Mouse (Mus musculus) forebrain, embryonic 14.5 days (tissue): Measurements from ENCODE around the gene Ucp2. TPM values are rescaled to one million over a fixed set of nuclear protein-coding genes. Genes with fewer than 3 reads are reported as not detected.
"Not testable (repeated sequence)": the region's sequence is repeated elsewhere in the genome, so short reads cannot be mapped to it uniquely, and the experiment has no call there.

Experiments used
- ATAC-seq: fragments of 200-750 bp; cut with Nextera tagmentation; 2 replicates; pipeline ENCODE4 v1.8.0; 2017; ENCODE audit warnings: mild to moderate bottlenecking, moderate library complexity
- DNase-seq: peaks from one replicate; pipeline ENCODE4 v3.0.0-alpha.2; 2015; ENCODE audit warnings: low spot score
- H3K27ac ChIP-seq: fragments of 300-500 bp; sonication (generic); 2 replicates; pipeline ENCODE4 v1.5.1; 2014; ENCODE audit warnings: low read depth, mild to moderate bottlenecking, control low read depth, low read length, moderate library complexity
- H3K27me3 ChIP-seq: fragments of 300-500 bp; sonication (generic); replicated peaks from 2 replicates; pipeline ENCODE4 v1.6.1; 2014; ENCODE audit warnings: low read length, control low read depth, mixed read lengths; ENCODE audit not compliant: control insufficient read depth, insufficient read depth
- H3K36me3 ChIP-seq: fragments of 300-500 bp; sonication (generic); 2 replicates; pipeline ENCODE4 v1.6.1; 2014; ENCODE audit warnings: low read length, control low read depth; ENCODE audit not compliant: control insufficient read depth, insufficient read depth
- H3K4me1 ChIP-seq: fragments of 300-500 bp; sonication (generic); 2 replicates; pipeline ENCODE4 v1.6.1; 2014; ENCODE audit warnings: antibody characterized with exemption, low read length, control low read depth; ENCODE audit not compliant: control insufficient read depth, insufficient read depth
- H3K4me2 ChIP-seq: fragments of 300-500 bp; sonication (generic); 2 replicates; pipeline ENCODE4 v1.6.1; 2014; ENCODE audit warnings: mild to moderate bottlenecking, control low read depth, low read length
- H3K4me3 ChIP-seq: fragments of 300-500 bp; sonication (generic); 2 replicates; pipeline ENCODE4 v1.5.1; 2014; ENCODE audit warnings: low read depth, low read length, control low read depth
- H3K9ac ChIP-seq: fragments of 300-500 bp; sonication (generic); 2 replicates; pipeline ENCODE4 v1.6.1; 2014; ENCODE audit warnings: mild to moderate bottlenecking, low read length, control low read depth, moderate library complexity
- H3K9me3 ChIP-seq: fragments of 300-500 bp; sonication (generic); replicated peaks from 2 replicates; pipeline ENCODE4 v1.6.1; 2016; ENCODE audit warnings: low read length, control low read depth, mixed read lengths; ENCODE audit not compliant: control insufficient read depth
- WGBS: fragments of 180-500 bp; shearing (Covaris S2); extraction: QIAGEN DNeasy Blood & Tissue Kit; methylation state at CpG from one replicate; pipeline ENCODE4 v1.1.7; 2014; 5-methylcytosine and 5-hydroxymethylcytosine counted together
- polyA plus RNA-seq: library from polyadenylated mRNA; unstranded; fragments of >200 nt; fragmentation: Nextera tagmentation; extraction: Ambion mirVana; gene quantifications from 2 replicates; pipeline ENCODE4 v1.2.1, GENCODE M21; 2014

Ucp2 gene
- polyA plus RNA-seq, 1 experiment from 2014 or later = 42.5 TPM

GRCm38 (mm10) chr7:100472777-100473176 lies 20.4 kb upstream of the Ucp2 start, which contains the start of gene Ucp3:
Gene Ucp3 (plus strand): TSS chr7:100472990.
- Histone ChIP-seq H3K4me3 (no peak within 1 kb of the TSS), H3K9me3 (no peaks in the 10 kb centered on the region), H3K27ac (no peak within 1 kb of the TSS), H3K36me3 (peaks cover 19% of the 10 kb centered on the region), H3K27me3 (no peaks in the 10 kb centered on the region), H3K4me1 (no peaks in the 10 kb centered on the region), H3K9ac (no peak within 1 kb of the TSS), H3K4me2 (no peak within 1 kb of the TSS)
- no peak for ATAC-seq
- WGBS = 84% methylated on average over 6 of the region's 6 CpGs
- DNase-seq = no peak

DNA sequence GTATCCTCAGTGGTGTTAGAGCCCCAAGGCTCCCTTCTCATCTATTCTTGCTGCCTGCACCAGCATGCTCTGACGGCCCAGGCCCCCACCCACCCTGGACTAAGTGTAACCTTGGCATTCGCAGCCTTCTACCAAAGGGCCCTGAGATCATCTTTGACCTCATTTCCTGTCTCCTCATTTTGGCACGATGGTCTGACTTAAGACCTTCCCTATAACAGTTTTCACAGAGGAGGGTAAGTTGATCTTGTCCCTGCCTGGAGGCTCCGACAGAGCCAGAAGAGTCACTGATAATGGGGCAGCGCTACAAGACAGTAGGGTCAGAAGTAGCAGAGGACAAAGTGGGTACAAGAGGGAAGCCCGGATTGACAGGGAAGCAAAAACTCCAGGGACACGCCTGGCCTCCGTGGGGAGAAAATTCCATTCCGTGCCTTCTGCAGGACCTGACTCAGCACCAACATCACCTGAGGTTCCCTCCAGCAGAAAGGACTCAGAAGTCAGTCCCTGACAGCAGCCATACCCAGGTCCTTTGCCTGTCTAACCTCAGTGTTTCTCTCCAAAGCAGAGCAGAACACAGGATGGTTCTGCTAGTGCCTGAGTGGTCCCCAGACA lies 19.2 kb upstream of the Ucp2 start:
- ATAC-seq = no peak
- Histone ChIP-seq H3K9ac (no peak overlapping the region), H3K36me3 (peaks cover 14% of the 10 kb centered on the region), H3K4me2 (no peak overlapping the region), H3K4me1 (no peaks in the 10 kb centered on the region), H3K27me3 (no peaks in the 10 kb centered on the region), H3K27ac (no peak overlapping the region), H3K4me3 (no peak overlapping the region), H3K9me3 (no peaks in the 10 kb centered on the region)
- WGBS = 94% methylated on average over 9 of the region's 9 CpGs
- no peak for DNase-seq

DNA sequence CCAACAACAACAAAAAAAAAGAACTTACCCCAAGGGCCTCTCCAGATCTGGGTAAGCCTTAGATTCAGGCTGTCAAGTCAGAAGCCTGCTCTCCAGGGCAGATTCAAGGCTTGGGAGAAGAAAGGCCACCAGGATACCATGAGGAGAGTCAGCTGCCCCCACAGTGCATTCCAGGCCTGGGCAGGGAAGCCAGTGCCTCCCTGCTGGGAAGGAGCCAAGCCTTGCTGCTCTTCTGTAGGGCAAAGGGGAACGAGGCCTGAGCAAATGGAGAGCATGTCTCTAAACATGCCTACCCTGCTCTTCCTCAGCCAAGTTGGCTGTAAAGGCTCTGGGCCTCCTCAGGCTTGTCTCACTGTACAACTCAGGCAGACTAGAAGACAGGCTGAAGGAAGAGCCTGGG lies 18.5 kb upstream of the Ucp2 start:
- no peak overlapping the region for H3K27ac ChIP-seq
- ATAC-seq (no peak), DNase-seq (no peak)
- H3K4me3 ChIP-seq = no peak overlapping the region
- no peak overlapping the region for H3K4me2 ChIP-seq
- H3K36me3 ChIP-seq = peaks cover 7% of the 10 kb centered on the region
- no peaks in the 10 kb centered on the region for H3K27me3 ChIP-seq
- no peak overlapping the region for H3K9ac ChIP-seq
- H3K4me1 ChIP-seq = no peaks in the 10 kb centered on the region
- WGBS = 75% methylated on average over 1 of the region's 1 CpGs
- no peaks in the 10 kb centered on the region for H3K9me3 ChIP-seq

DNA sequence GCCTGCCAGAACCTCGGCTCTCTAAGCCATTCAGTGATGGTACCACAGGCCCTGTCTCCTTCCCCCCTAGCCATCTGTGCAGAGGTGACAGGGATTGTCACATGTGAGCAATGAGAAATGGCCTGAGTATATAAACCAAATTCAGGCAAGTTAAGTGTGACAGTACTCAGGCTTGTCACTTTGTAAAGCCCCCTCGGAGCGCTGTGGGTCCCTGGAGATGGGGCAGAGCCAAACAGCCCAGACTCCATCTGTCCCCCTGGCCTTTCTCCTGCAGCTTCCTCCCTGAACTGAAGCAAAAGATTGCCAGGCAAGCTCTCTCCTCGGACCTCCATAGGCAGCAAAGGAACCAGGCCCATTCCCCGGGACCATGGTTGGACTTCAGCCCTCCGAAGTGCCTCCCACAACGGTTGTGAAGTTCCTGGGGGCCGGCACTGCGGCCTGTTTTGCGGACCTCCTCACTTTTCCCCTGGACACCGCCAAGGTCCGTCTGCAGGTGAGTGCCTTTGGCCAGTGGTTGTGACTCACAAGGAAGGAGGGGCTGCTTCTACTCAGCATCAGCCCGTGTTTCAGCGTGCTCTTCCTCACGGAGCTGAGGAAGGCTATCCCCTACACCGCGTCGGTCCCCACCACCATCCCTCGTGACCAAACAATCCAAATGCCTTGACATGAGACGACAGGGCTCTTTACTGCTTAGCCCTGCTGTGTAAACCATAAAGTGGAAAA lies 13.9 kb upstream of the Ucp2 start:
- Histone ChIP-seq H3K27me3 (no peaks in the 10 kb centered on the region), H3K27ac (no peak overlapping the region), H3K9me3 (no peaks in the 10 kb centered on the region), H3K9ac (no peak overlapping the region), H3K4me3 (no peak overlapping the region), H3K36me3 (no peaks in the 10 kb centered on the region), H3K4me1 (no peaks in the 10 kb centered on the region), H3K4me2 (no peak overlapping the region)
- WGBS = 77% methylated on average over 20 of the region's 20 CpGs
- DNase-seq = no peak
- ATAC-seq = no peak

- Histone ChIP-seq H3K9me3 (no peaks in the 10 kb centered on the region), H3K9ac (no peak overlapping the region), H3K36me3 (no peaks in the 10 kb centered on the region), H3K4me1 (no peaks in the 10 kb centered on the region), H3K27me3 (no peaks in the 10 kb centered on the region), H3K4me2 (no peak overlapping the region), H3K4me3 (no peak overlapping the region), H3K27ac (no peak overlapping the region)
- WGBS = 80% methylated on average over 15 of the region's 15 CpGs
- DNase-seq (no peak), ATAC-seq (no peak)
Observed at GRCm38 (mm10) chr7:100479823-100480164, 13.3 kb upstream of the Ucp2 start.

DNA sequence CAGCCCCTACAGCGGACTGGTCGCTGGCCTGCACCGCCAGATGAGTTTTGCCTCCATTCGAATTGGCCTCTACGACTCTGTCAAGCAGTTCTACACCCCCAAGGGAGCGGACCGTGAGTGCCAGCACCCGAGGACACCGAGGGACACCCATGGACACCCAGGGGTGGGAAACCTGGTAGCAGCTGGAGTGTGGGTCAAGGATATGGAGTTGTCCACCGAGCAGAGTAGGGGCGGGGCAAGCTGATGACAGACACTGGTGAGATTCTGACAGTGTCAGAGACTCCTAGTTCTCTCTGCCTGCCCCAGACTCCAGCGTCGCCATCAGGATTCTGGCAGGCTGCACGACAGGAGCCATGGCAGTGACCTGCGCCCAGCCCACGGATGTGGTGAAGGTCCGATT lies 13.0 kb upstream of the Ucp2 start:
- Histone ChIP-seq H3K36me3 (no peaks in the 10 kb centered on the region), H3K4me2 (no peak overlapping the region), H3K27ac (no peak overlapping the region), H3K9me3 (no peaks in the 10 kb centered on the region), H3K4me3 (no peak overlapping the region), H3K4me1 (no peaks in the 10 kb centered on the region), H3K27me3 (no peaks in the 10 kb centered on the region), H3K9ac (no peak overlapping the region)
- WGBS = 91% methylated on average over 17 of the region's 17 CpGs
- ATAC-seq (no peak), DNase-seq (no peak)

- not testable (repeated sequence) for H3K9ac ChIP-seq, ATAC-seq, H3K9me3 ChIP-seq, H3K4me1 ChIP-seq, H3K36me3 ChIP-seq, DNase-seq, H3K4me2 ChIP-seq, H3K27ac ChIP-seq, H3K27me3 ChIP-seq, H3K4me3 ChIP-seq
- 94% methylated on average over 2 of the region's 2 CpGs for WGBS
Observed at GRCm38 (mm10) chr7:100482046-100482445, 11.1 kb upstream of the Ucp2 start.

- Histone ChIP-seq H3K27me3 (no peaks in the 10 kb centered on the region), H3K4me2 (no peak overlapping the region), H3K4me1 (0 out of 2 replicates have a peak, but pooled peaks cover 4% of the 10 kb centered on the region), H3K4me3 (no peak overlapping the region), H3K27ac (no peak overlapping the region), H3K9ac (no peak overlapping the region), H3K9me3 (no peaks in the 10 kb centered on the region), H3K36me3 (no peaks in the 10 kb centered on the region)
- DNase-seq = no peak
- ATAC-seq = no peak
- 90% methylated on average over 5 of the region's 5 CpGs for WGBS
Observed at GRCm38 (mm10) chr7:100484493-100484892, 8.6 kb upstream of the Ucp2 start.

GRCm38 (mm10) chr7:100487301-100487700 lies 5.8 kb upstream of the Ucp2 start:
- ATAC-seq = no peak
- H3K4me3 ChIP-seq = no peak overlapping the region
- 0 out of 2 replicates have a peak, but pooled peaks cover 4% of the 10 kb centered on the region for H3K4me1 ChIP-seq
- no peak for DNase-seq
- no peak overlapping the region for H3K9ac ChIP-seq
- no peaks in the 10 kb centered on the region for H3K27me3 ChIP-seq
- H3K4me2 ChIP-seq = no peak overlapping the region
- 71% methylated on average over 2 of the region's 2 CpGs for WGBS
- H3K27ac ChIP-seq = no peak overlapping the region
- H3K9me3 ChIP-seq = no peaks in the 10 kb centered on the region
- no peaks in the 10 kb centered on the region for H3K36me3 ChIP-seq
